Mouse (Mus musculus): ENCODE data around the gene Atrip.

DNA sequence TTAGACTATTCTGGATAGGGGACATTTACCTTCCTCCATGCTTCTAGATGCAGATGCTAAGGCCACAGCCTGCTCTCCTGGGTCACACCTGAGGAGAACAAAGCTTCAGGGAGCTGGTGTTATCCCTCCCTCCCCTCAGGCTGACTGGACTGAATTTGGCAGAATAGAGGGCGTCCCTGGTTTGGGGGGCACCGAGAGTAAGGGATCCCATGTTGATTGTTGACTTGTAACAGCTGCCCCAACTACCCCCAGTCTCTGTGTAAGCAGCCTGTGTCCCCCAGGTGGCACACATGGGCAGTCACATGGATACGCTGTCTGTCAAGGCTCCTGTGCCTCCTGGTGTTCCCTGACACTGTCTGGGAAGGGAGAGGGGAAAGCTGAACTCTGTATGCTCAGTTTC is 45.5 kb downstream of the Atrip start:
- TF ChIP-seq TAL1 (IDR thresholded peaks at IDR 0.05; ENCODE audit: low read length), result no peak
- no peak for TF ChIP-seq GATA1 (IDR thresholded peaks at IDR 0.05; ENCODE audit: low read length)

Data from erythroblast, embryonic 14.5 days (primary cell).